Mouse (Mus musculus): Measurements from ENCODE around the gene Opcml.

- no peak for TF ChIP-seq CTCF (IDR thresholded peaks at IDR 0.05; ENCODE audit: low read depth, low read length)
- no peak for TF ChIP-seq POLR2A (IDR thresholded peaks at IDR 0.05; ENCODE audit: insufficient read depth, low read length)
- TF ChIP-seq EP300 (IDR thresholded peaks at IDR 0.05; ENCODE audit: insufficient read depth, low read depth, low read length) = no peak
These were observed 831.4 kb downstream of the Opcml start for GRCm38 (mm10) chr9:28621939-28622338.

Data from ES-Bruce4 (cell line).